Mouse (Mus musculus): ENCODE results near the gene Ints14. TPM values are rescaled to one million over a fixed set of nuclear protein-coding genes. Genes with fewer than 3 reads are reported as not detected.

Ints14 gene
- total RNA-seq (2014; rRNA removed) (33.9 and 37.5 TPM in 2 replicates), polyA plus RNA-seq (2015; fragmentation: Nextera tagmentation; extraction: Ambion mirVana) (33.4 and 34.6 TPM in 2 replicates)

- TF ChIP-seq CTCF (IDR thresholded peaks at IDR 0.05; ENCODE audit: low read depth) = peak; percentile 87
- peak within 1 kb of the TSS; percentile 60 for H3K4me2 ChIP-seq (ENCODE audit: low read depth)
- H3K4me1 ChIP-seq (ENCODE audit: insufficient read depth) = 0 out of 2 replicates have a peak, but pooled peaks cover 5% of the 10 kb centered on the region
- H3K36me3 ChIP-seq (ENCODE audit: insufficient read depth) = peaks cover 12% of the 10 kb centered on the region
- ATAC-seq = peak; percentile 98
- peak within 1 kb of the TSS; percentile 75 for H3K4me3 ChIP-seq (ENCODE audit: low read depth, low read length)
- no peaks in the 10 kb centered on the region for H3K27me3 ChIP-seq (ENCODE audit: insufficient read depth, low read length)
- peak; percentile 98 for DNase-seq
- H3K9me3 ChIP-seq (ENCODE audit: low read length) = no peaks in the 10 kb centered on the region
- H3K27ac ChIP-seq (ENCODE audit: low read depth, low read length) = peak within 1 kb of the TSS; percentile 78
- peak within 1 kb of the TSS; percentile 80 for H3K9ac ChIP-seq
- WGBS = 6% methylated on average over 29 of the region's 29 CpGs
Observed at GRCm38 (mm10) chr9:64960117-64960977, at the start of gene Ints14. Gene Ints14, plus strand, starts transcription at chr9:64960905.

- no peaks in the 10 kb centered on the region for H3K27me3 ChIP-seq (ENCODE audit: insufficient read depth, low read length)
- H3K9me3 ChIP-seq (ENCODE audit: low read length) = no peaks in the 10 kb centered on the region
- peaks cover 34% of the 10 kb centered on the region for H3K36me3 ChIP-seq (ENCODE audit: insufficient read depth)
- no peaks in the 10 kb centered on the region for H3K4me1 ChIP-seq (ENCODE audit: insufficient read depth)
- H3K4me3 ChIP-seq (ENCODE audit: low read depth, low read length) = no peak overlapping the region
- DNase-seq (no peak), ATAC-seq (no peak)
- TF ChIP-seq CTCF (IDR thresholded peaks at IDR 0.05; ENCODE audit: low read depth) = no peak
- WGBS = 90% methylated on average over 4 of the region's 4 CpGs
- H3K9ac ChIP-seq = no peak overlapping the region
- H3K27ac ChIP-seq (ENCODE audit: low read depth, low read length) = no peak overlapping the region
- H3K4me2 ChIP-seq (ENCODE audit: low read depth) = no peak overlapping the region
Observed at GRCm38 (mm10) chr9:64913406-64913805, 47.3 kb upstream of the Ints14 start.

GRCm38 (mm10) chr9:64913973-64914372 is 46.7 kb upstream of the Ints14 start:
- Histone ChIP-seq H3K4me3 (ENCODE audit: low read depth, low read length) (no peak overlapping the region), H3K4me1 (ENCODE audit: insufficient read depth) (no peaks in the 10 kb centered on the region), H3K27me3 (ENCODE audit: insufficient read depth, low read length) (no peaks in the 10 kb centered on the region), H3K9me3 (ENCODE audit: low read length) (no peaks in the 10 kb centered on the region), H3K36me3 (ENCODE audit: insufficient read depth) (peaks cover 39% of the 10 kb centered on the region), H3K4me2 (ENCODE audit: low read depth) (no peak overlapping the region), H3K27ac (ENCODE audit: low read depth, low read length) (no peak overlapping the region), H3K9ac (no peak overlapping the region)
- ATAC-seq (no peak), DNase-seq (no peak)
- WGBS = 83% methylated on average over 2 of the region's 2 CpGs
- no peak for TF ChIP-seq CTCF (IDR thresholded peaks at IDR 0.05; ENCODE audit: low read depth)

GRCm38 (mm10) chr9:64914629-64915028 is 46.1 kb upstream of the Ints14 start:
- 86% methylated on average over 4 of the region's 4 CpGs for WGBS
- H3K4me2 ChIP-seq (ENCODE audit: low read depth) = no peak overlapping the region
- H3K9ac ChIP-seq = no peak overlapping the region
- H3K9me3 ChIP-seq (ENCODE audit: low read length) = no peaks in the 10 kb centered on the region
- peaks cover 39% of the 10 kb centered on the region for H3K36me3 ChIP-seq (ENCODE audit: insufficient read depth)
- DNase-seq (no peak), ATAC-seq (no peak)
- H3K4me3 ChIP-seq (ENCODE audit: low read depth, low read length) = no peak overlapping the region
- no peaks in the 10 kb centered on the region for H3K4me1 ChIP-seq (ENCODE audit: insufficient read depth)
- no peak overlapping the region for H3K27ac ChIP-seq (ENCODE audit: low read depth, low read length)
- H3K27me3 ChIP-seq (ENCODE audit: insufficient read depth, low read length) = no peaks in the 10 kb centered on the region
- no peak for TF ChIP-seq CTCF (IDR thresholded peaks at IDR 0.05; ENCODE audit: low read depth)

- Histone ChIP-seq H3K4me3 (ENCODE audit: low read depth, low read length) (no peak overlapping the region), H3K36me3 (ENCODE audit: insufficient read depth) (peaks cover 9% of the 10 kb centered on the region), H3K4me2 (ENCODE audit: low read depth) (0 out of 2 replicates have a peak overlapping the region, but pooled peaks have one; percentile 5), H3K27ac (ENCODE audit: low read depth, low read length) (no peak overlapping the region), H3K9me3 (ENCODE audit: low read length) (no peaks in the 10 kb centered on the region), H3K9ac (no peak overlapping the region), H3K4me1 (ENCODE audit: insufficient read depth) (no peaks in the 10 kb centered on the region), H3K27me3 (ENCODE audit: insufficient read depth, low read length) (no peaks in the 10 kb centered on the region)
- 38% methylated on average over 16 of the region's 16 CpGs for WGBS
- no peak for TF ChIP-seq CTCF (IDR thresholded peaks at IDR 0.05; ENCODE audit: low read depth)
- no peak for DNase-seq
- ATAC-seq = no peak
Observed at GRCm38 (mm10) chr9:64918560-64918959, 42.1 kb upstream of the Ints14 start.

GRCm38 (mm10) chr9:64925771-64926170 is 34.9 kb upstream of the Ints14 start:
- ATAC-seq (no peak), DNase-seq (no peak)
- H3K27ac ChIP-seq (ENCODE audit: low read depth, low read length) = peak overlapping the region; percentile 24; the same call in 1 of the 2 replicates
- no peaks in the 10 kb centered on the region for H3K9me3 ChIP-seq (ENCODE audit: low read length)
- H3K4me3 ChIP-seq (ENCODE audit: low read depth, low read length) = no peak overlapping the region
- H3K9ac ChIP-seq = no peak overlapping the region
- H3K27me3 ChIP-seq (ENCODE audit: insufficient read depth, low read length) = no peaks in the 10 kb centered on the region
- H3K36me3 ChIP-seq (ENCODE audit: insufficient read depth) = no peaks in the 10 kb centered on the region; the same call in 1 of the 2 replicates
- WGBS = 24% methylated on average over 5 of the region's 5 CpGs
- TF ChIP-seq CTCF (IDR thresholded peaks at IDR 0.05; ENCODE audit: low read depth) = no peak
- H3K4me1 ChIP-seq (ENCODE audit: insufficient read depth) = peaks cover 11% of the 10 kb centered on the region; the same call in 1 of the 2 replicates
- no peak overlapping the region for H3K4me2 ChIP-seq (ENCODE audit: low read depth)
